Mouse (Mus musculus) limb, embryonic 11.5 days (tissue): ENCODE data around the gene Atp6v1g2. TPM values are rescaled to one million over a fixed set of nuclear protein-coding genes. Genes with fewer than 3 reads are reported as not detected.

Experiments used
- ATAC-seq: fragments of 200-750 bp; cut with Nextera tagmentation; 2 replicates; pipeline ENCODE4 v1.8.0; 2017; ENCODE audit warnings: low read depth; ENCODE audit not compliant: insufficient number of reproducible peaks, low FRiP score, low TSS enrichment
- DNase-seq: peaks from one replicate; pipeline ENCODE4 v3.0.0-alpha.2; 2015; ENCODE audit warnings: low spot score
- H3K27ac ChIP-seq: fragments of 300-500 bp; sonication (generic); replicated peaks from 2 replicates; pipeline ENCODE4 v1.5.1; 2014; ENCODE audit warnings: low read depth, mild to moderate bottlenecking, low read length
- H3K27me3 ChIP-seq: fragments of 300-500 bp; sonication (generic); 2 replicates; pipeline ENCODE4 v1.6.1; 2014; ENCODE audit warnings: mild to moderate bottlenecking, low read length, mixed read lengths; ENCODE audit not compliant: control insufficient read depth, insufficient read depth
- H3K36me3 ChIP-seq: fragments of 300-500 bp; sonication (generic); 2 replicates; pipeline ENCODE4 v1.6.1; 2014; ENCODE audit warnings: mild to moderate bottlenecking, low read length, moderate library complexity, mixed read lengths; ENCODE audit not compliant: control insufficient read depth, insufficient read depth
- H3K4me1 ChIP-seq: fragments of 300-500 bp; sonication (generic); 2 replicates; pipeline ENCODE4 v1.6.1; 2014; ENCODE audit warnings: low read length, mixed read lengths; ENCODE audit not compliant: control insufficient read depth, insufficient read depth
- H3K4me2 ChIP-seq: fragments of 300-500 bp; sonication (generic); 2 replicates; pipeline ENCODE4 v1.6.1; 2014; ENCODE audit warnings: low read depth, mild to moderate bottlenecking, moderate library complexity; ENCODE audit not compliant: severe bottlenecking
- H3K4me3 ChIP-seq: fragments of 300-500 bp; sonication (generic); 2 replicates; pipeline ENCODE4 v1.5.1; 2014; ENCODE audit warnings: low read depth, low read length
- H3K9ac ChIP-seq: fragments of 300-500 bp; sonication (generic); 2 replicates; pipeline ENCODE4 v1.6.1; 2014; ENCODE audit warnings: mild to moderate bottlenecking, low read length
- H3K9me3 ChIP-seq: fragments of 300-500 bp; sonication (generic); 2 replicates; pipeline ENCODE4 v1.6.1; 2016; ENCODE audit warnings: low read length; ENCODE audit not compliant: control insufficient read depth
- WGBS: fragments of 180-500 bp; shearing (Covaris S2); extraction: QIAGEN DNeasy Blood & Tissue Kit; methylation state at CpG from one replicate; pipeline ENCODE4 v1.1.7; 2014; 5-methylcytosine and 5-hydroxymethylcytosine counted together
- polyA plus RNA-seq: library from polyadenylated mRNA; unstranded; fragments of >200 nt; fragmentation: Nextera tagmentation; extraction: Ambion mirVana; gene quantifications from 2 replicates; pipeline ENCODE4 v1.2.1, GENCODE M21; 2014

The Atp6v1g2 gene
- polyA plus RNA-seq, 1 experiment from 2014 or later, result 5.9 TPM

DNA sequence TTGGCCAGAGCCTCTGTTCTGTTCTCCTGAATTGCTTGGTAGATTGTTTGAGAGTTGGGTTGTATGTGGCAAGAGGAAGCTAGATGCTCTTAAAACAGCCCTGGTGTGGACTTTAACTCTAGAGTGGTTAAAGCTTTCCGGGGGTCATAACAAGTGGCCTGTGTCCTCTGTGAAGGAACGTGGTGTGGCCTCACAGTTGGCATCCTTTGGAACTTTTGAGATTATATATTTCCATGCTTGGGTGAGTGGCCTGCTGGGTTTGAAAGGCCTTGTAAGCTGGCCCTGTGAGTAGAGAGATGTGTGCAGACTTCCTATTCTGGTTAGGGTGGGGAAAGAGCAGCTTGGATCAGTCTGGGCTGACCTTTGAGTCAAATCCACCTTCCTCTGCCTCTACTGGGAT lies 11.5 kb downstream of the Atp6v1g2 start:
- no peaks in the 10 kb centered on the region for H3K27me3 ChIP-seq
- H3K4me1 ChIP-seq, result peaks cover 22% of the 10 kb centered on the region
- no peak overlapping the region for H3K27ac ChIP-seq
- H3K4me3 ChIP-seq, result peak overlapping the region; percentile 98; the same call in 1 of the 2 replicates
- H3K4me2 ChIP-seq, result peak overlapping the region; percentile 94; the same call in 1 of the 2 replicates
- 86% methylated on average over 2 of the region's 2 CpGs for WGBS
- H3K36me3 ChIP-seq, result peaks cover 57% of the 10 kb centered on the region
- H3K9ac ChIP-seq, result peak overlapping the region; percentile 3; the same call in 1 of the 2 replicates
- no peak for DNase-seq
- ATAC-seq, result no peak
- H3K9me3 ChIP-seq, result no peaks in the 10 kb centered on the region

- 87% methylated on average over 15 of the region's 15 CpGs for WGBS
- Histone ChIP-seq H3K4me1 (peaks cover 17% of the 10 kb centered on the region), H3K36me3 (peaks cover 67% of the 10 kb centered on the region), H3K9ac (no peak overlapping the region), H3K9me3 (no peaks in the 10 kb centered on the region), H3K27ac (no peak overlapping the region), H3K27me3 (no peaks in the 10 kb centered on the region), H3K4me2 (no peak overlapping the region), H3K4me3 (0 out of 2 replicates have a peak overlapping the region, but pooled peaks have one; percentile 2)
- DNase-seq, result no peak
- no peak for ATAC-seq
These were observed 12.5 kb downstream of the Atp6v1g2 start for GRCm38 (mm10) chr17:35245731-35246623.

DNA sequence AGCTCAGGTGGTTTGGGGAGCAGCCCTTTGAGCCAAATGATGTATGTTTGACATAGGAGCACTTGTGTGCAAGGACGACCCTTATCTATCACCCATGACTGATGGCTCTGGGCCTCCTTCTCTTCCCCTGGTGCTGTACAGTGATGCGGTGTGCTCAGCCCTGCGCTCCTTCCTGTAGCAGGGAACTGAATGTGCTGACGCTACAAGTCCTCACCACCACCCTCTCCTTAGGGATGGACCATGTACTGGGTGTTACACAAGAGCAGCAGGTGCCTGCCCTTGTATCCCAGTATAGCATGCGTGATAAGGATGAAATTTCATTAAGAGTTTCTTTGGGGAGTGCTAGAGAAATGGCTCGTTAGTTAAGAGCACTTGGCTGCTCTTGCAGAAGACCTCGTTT lies 13.7 kb downstream of the Atp6v1g2 start:
- Histone ChIP-seq H3K9me3 (no peaks in the 10 kb centered on the region), H3K27me3 (no peaks in the 10 kb centered on the region), H3K27ac (no peak overlapping the region), H3K4me1 (peaks cover 17% of the 10 kb centered on the region), H3K9ac (no peak overlapping the region), H3K36me3 (peaks cover 72% of the 10 kb centered on the region), H3K4me3 (no peak overlapping the region), H3K4me2 (no peak overlapping the region)
- 83% methylated on average over 7 of the region's 7 CpGs for WGBS
- ATAC-seq (no peak), DNase-seq (no peak)

GRCm38 (mm10) chr17:35248986-35249385 lies 15.5 kb downstream of the Atp6v1g2 start:
- Histone ChIP-seq H3K9ac (no peak overlapping the region), H3K4me2 (no peak overlapping the region), H3K9me3 (no peaks in the 10 kb centered on the region), H3K4me3 (no peak overlapping the region), H3K27ac (no peak overlapping the region), H3K27me3 (no peaks in the 10 kb centered on the region), H3K36me3 (peaks cover 74% of the 10 kb centered on the region), H3K4me1 (peaks cover 11% of the 10 kb centered on the region)
- ATAC-seq (no peak), DNase-seq (no peak)
- WGBS, result 92% methylated on average over 14 of the region's 14 CpGs

- Histone ChIP-seq H3K4me3 (no peak overlapping the region), H3K27me3 (no peaks in the 10 kb centered on the region)
- 93% methylated on average over 19 of the region's 19 CpGs for WGBS
These were observed 16.2 kb downstream of the Atp6v1g2 start for GRCm38 (mm10) chr17:35249451-35250197.

GRCm38 (mm10) chr17:35250348-35251120 lies 17.1 kb downstream of the Atp6v1g2 start:
- Histone ChIP-seq H3K36me3 (peaks cover 66% of the 10 kb centered on the region), H3K9me3 (no peaks in the 10 kb centered on the region), H3K4me3 (no peak overlapping the region), H3K4me2 (no peak overlapping the region), H3K4me1 (no peaks in the 10 kb centered on the region), H3K9ac (no peak overlapping the region), H3K27ac (no peak overlapping the region), H3K27me3 (no peaks in the 10 kb centered on the region)
- WGBS, result 86% methylated on average over 3 of the region's 3 CpGs
- ATAC-seq (no peak), DNase-seq (no peak)

More at GRCm38 (mm10) chr17:35249451-35250197, 16.2 kb downstream of the Atp6v1g2 start:
- no peak overlapping the region for H3K4me2 ChIP-seq
- peaks cover 4% of the 10 kb centered on the region for H3K4me1 ChIP-seq
- no peaks in the 10 kb centered on the region for H3K9me3 ChIP-seq
- DNase-seq (no peak), ATAC-seq (no peak)
- H3K9ac ChIP-seq, result no peak overlapping the region
- no peak overlapping the region for H3K27ac ChIP-seq
- H3K36me3 ChIP-seq, result peaks cover 73% of the 10 kb centered on the region

DNA sequence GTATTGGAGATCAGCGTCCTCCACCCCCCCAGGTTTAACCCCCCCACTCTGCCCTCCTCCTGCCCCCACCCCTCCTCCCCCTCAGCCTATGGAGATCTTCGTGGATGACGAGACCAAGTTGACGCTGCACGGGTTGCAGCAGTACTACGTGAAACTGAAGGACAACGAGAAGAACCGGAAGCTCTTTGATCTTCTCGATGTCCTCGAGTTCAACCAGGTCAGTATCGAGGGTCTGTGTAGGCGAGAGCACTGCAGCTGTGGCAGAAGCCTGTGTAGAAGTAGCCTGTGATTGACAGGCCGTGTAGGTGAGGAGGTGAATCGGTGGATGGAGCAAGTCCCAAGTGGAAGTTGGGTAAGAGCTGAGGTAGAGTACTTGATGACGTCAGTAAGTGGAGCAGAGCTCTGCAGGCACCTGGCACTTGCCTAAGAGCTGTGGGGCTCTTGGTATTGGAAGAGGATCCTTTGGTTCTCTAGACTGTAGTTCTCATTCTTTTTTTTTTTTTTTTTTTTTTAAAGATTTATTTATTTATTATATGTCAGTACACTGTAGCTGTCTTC lies 17.8 kb downstream of the Atp6v1g2 start:
- Histone ChIP-seq H3K27me3 (no peaks in the 10 kb centered on the region), H3K27ac (no peak overlapping the region), H3K9me3 (no peaks in the 10 kb centered on the region), H3K4me1 (no peaks in the 10 kb centered on the region), H3K36me3 (peaks cover 60% of the 10 kb centered on the region), H3K9ac (no peak overlapping the region), H3K4me2 (no peak overlapping the region), H3K4me3 (no peak overlapping the region)
- WGBS, result 87% methylated on average over 15 of the region's 15 CpGs
- DNase-seq (no peak), ATAC-seq (no peak)

GRCm38 (mm10) chr17:35251981-35252380 lies 18.5 kb downstream of the Atp6v1g2 start:
- WGBS, result 83% methylated on average over 5 of the region's 5 CpGs
- no peak for ATAC-seq

More at GRCm38 (mm10) chr17:35251981-35252380, 18.5 kb downstream of the Atp6v1g2 start:
- DNase-seq, result no peak
- Histone ChIP-seq H3K9ac (no peak overlapping the region), H3K27me3 (no peaks in the 10 kb centered on the region), H3K9me3 (no peaks in the 10 kb centered on the region), H3K4me1 (no peaks in the 10 kb centered on the region), H3K4me2 (no peak overlapping the region), H3K4me3 (no peak overlapping the region), H3K36me3 (peaks cover 53% of the 10 kb centered on the region), H3K27ac (no peak overlapping the region)
